Mouse (Mus musculus): ENCODE data around the gene Gprc6a.

The Gprc6a gene

GRCm38 (mm10) chr10:51631411-51632136, at the start of gene Gprc6a:
Gene Gprc6a (minus strand): TSS chr10:51631461.
- no peak for DNase-seq

- DNase-seq, result no peak
Measured at GRCm38 (mm10) chr10:51678251-51678639, 47.0 kb upstream of the Gprc6a start.

GRCm38 (mm10) chr10:51677548-51678250, 46.4 kb upstream of the Gprc6a start, which contains the start of gene Rfx6:
Gene Rfx6 (plus strand): TSS chr10:51677756.
- DNase-seq, result peak; percentile 10 to 17

GRCm38 (mm10) chr10:51672082-51672779, 41.0 kb upstream of the Gprc6a start:
- no peak for DNase-seq

GRCm38 (mm10) chr10:51671583-51671982, 40.3 kb upstream of the Gprc6a start:
- DNase-seq, result no peak

- DNase-seq, result no peak
Measured at GRCm38 (mm10) chr10:51669334-51669733, 38.1 kb upstream of the Gprc6a start.

- no peak for DNase-seq
Measured at GRCm38 (mm10) chr10:51657324-51657723, 26.1 kb upstream of the Gprc6a start.

GRCm38 (mm10) chr10:51649506-51650221, 18.4 kb upstream of the Gprc6a start:
- no peak for DNase-seq

- no peak for DNase-seq
Measured at GRCm38 (mm10) chr10:51621193-51621592, 10.1 kb downstream of the Gprc6a start.

- no peak for DNase-seq
Measured at GRCm38 (mm10) chr10:51620126-51620525, 11.1 kb downstream of the Gprc6a start.

GRCm38 (mm10) chr10:51618538-51618937, 12.7 kb downstream of the Gprc6a start:
- DNase-seq, result no peak

- DNase-seq, result no peak
Measured at GRCm38 (mm10) chr10:51614826-51615590, 16.3 kb downstream of the Gprc6a start.

- no peak for DNase-seq
Measured at GRCm38 (mm10) chr10:51613421-51613820, 17.8 kb downstream of the Gprc6a start.

- DNase-seq, result no peak
Measured at GRCm38 (mm10) chr10:51611969-51612682, 19.1 kb downstream of the Gprc6a start.

GRCm38 (mm10) chr10:51609741-51610425, 21.4 kb downstream of the Gprc6a start:
- DNase-seq, result no peak

- no peak for DNase-seq
Measured at GRCm38 (mm10) chr10:51596928-51597635, 34.2 kb downstream of the Gprc6a start.

GRCm38 (mm10) chr10:51595001-51595931, 36.0 kb downstream of the Gprc6a start:
- DNase-seq, result no peak

- no peak for DNase-seq
Measured at GRCm38 (mm10) chr10:51591574-51591973, 39.7 kb downstream of the Gprc6a start.

GRCm38 (mm10) chr10:51590139-51590574, 41.1 kb downstream of the Gprc6a start, which contains the start of gene Fam162b:
Gene Fam162b (minus strand): TSS chr10:51590517.
- DNase-seq, result no peak
